Mouse (Mus musculus) stomach, postnatal 0 days (tissue): ENCODE results near the gene Agfg2. TPM values are rescaled to one million over a fixed set of nuclear protein-coding genes. Genes with fewer than 3 reads are reported as not detected.
A peak's percentile ranks its signal among the peaks of the same experiment; 100 is the strongest.

Experiments
- ATAC-seq: fragments of 200-750 bp; cut with Nextera tagmentation; 2 replicates; pipeline ENCODE4 v1.8.0; 2017; ENCODE audit not compliant: low FRiP score, low TSS enrichment
- DNase-seq: peaks from one replicate; pipeline ENCODE4 v3.0.0-alpha.2; 2016; ENCODE audit warnings: low spot score
- H3K27ac ChIP-seq: fragments of 300-500 bp; sonication (generic); replicated peaks from 2 replicates; pipeline ENCODE4 v1.5.1; 2014; ENCODE audit warnings: mild to moderate bottlenecking, control low read depth
- H3K27me3 ChIP-seq: fragments of 300-500 bp; sonication (generic); 2 replicates; pipeline ENCODE4 v1.6.1; 2014; ENCODE audit warnings: low read length; ENCODE audit not compliant: control insufficient read depth, insufficient read depth
- H3K36me3 ChIP-seq: fragments of 300-500 bp; sonication (generic); 2 replicates; pipeline ENCODE4 v1.6.1; 2014; ENCODE audit warnings: low read length, mixed read lengths; ENCODE audit not compliant: control insufficient read depth, insufficient read depth
- H3K4me1 ChIP-seq: fragments of 300-500 bp; sonication (generic); replicated peaks from 2 replicates; pipeline ENCODE4 v1.6.1; 2014; ENCODE audit warnings: antibody characterized with exemption; ENCODE audit not compliant: control insufficient read depth, insufficient read depth
- H3K4me2 ChIP-seq: fragments of 300-500 bp; sonication (generic); replicated peaks from 2 replicates; pipeline ENCODE4 v1.6.1; 2014; ENCODE audit warnings: low read depth, mild to moderate bottlenecking, control low read depth, moderate library complexity
- H3K4me3 ChIP-seq: fragments of 300-500 bp; sonication (generic); 2 replicates; pipeline ENCODE4 v1.5.1; 2014; ENCODE audit warnings: low read depth, low read length, control low read depth
- H3K9ac ChIP-seq: fragments of 300-500 bp; sonication (generic); 2 replicates; pipeline ENCODE4 v1.6.1; 2014; ENCODE audit warnings: mild to moderate bottlenecking, low read length, control low read depth, mixed read lengths
- H3K9me3 ChIP-seq: fragments of 300-500 bp; sonication (generic); 2 replicates; pipeline ENCODE4 v1.6.1; 2016; ENCODE audit warnings: low read length; ENCODE audit not compliant: control insufficient read depth
- CTCF ChIP-seq: IDR thresholded peaks from 2 replicates; pipeline ENCODE4 v1.5.1; 2016; ENCODE audit warnings: antibody characterized with exemption, low read depth, mild to moderate bottlenecking, moderate library complexity
- EP300 ChIP-seq: optimal IDR thresholded peaks from 2 replicates; pipeline ENCODE3; 2016; ENCODE audit warnings: antibody characterized with exemption
- WGBS: fragments of 180-500 bp; shearing (Covaris S2); extraction: QIAGEN DNeasy Blood & Tissue Kit; methylation state at CpG from one replicate; pipeline ENCODE4 v1.1.7; 2014; 5-methylcytosine and 5-hydroxymethylcytosine counted together
- polyA plus RNA-seq: library from polyadenylated mRNA; unstranded; fragments of >200 nt; fragmentation: Nextera tagmentation; extraction: Ambion mirVana; gene quantifications from 2 replicates; pipeline ENCODE4 v1.2.1, GENCODE M21; 2015

Agfg2 gene
- polyA plus RNA-seq, 1 experiment from 2014 or later, result 12.4 TPM

GRCm38 (mm10) chr5:137686127-137686790, 1.7 kb upstream of the Agfg2 start:
- DNase-seq, result no peak
- H3K9ac ChIP-seq, result no peak overlapping the region
- no peak for TF ChIP-seq CTCF
- TF ChIP-seq EP300, result no peak
- H3K36me3 ChIP-seq, result no peaks in the 10 kb centered on the region
- H3K4me1 ChIP-seq, result peaks cover 5% of the 10 kb centered on the region; the same call in 1 of the 2 replicates
- H3K27me3 ChIP-seq, result no peaks in the 10 kb centered on the region
- no peak overlapping the region for H3K4me2 ChIP-seq
- H3K9me3 ChIP-seq, result no peaks in the 10 kb centered on the region
- H3K4me3 ChIP-seq, result no peak overlapping the region
- no peak for ATAC-seq
- WGBS, result 71% methylated on average over 6 of the region's 6 CpGs
- H3K27ac ChIP-seq, result no peak overlapping the region

GRCm38 (mm10) chr5:137685653-137686052, 1.1 kb upstream of the Agfg2 start:
- no peaks in the 10 kb centered on the region for H3K27me3 ChIP-seq
- H3K9me3 ChIP-seq, result no peaks in the 10 kb centered on the region
- TF ChIP-seq CTCF, result no peak
- no peak for TF ChIP-seq EP300
- H3K4me1 ChIP-seq, result peaks cover 5% of the 10 kb centered on the region; the same call in 1 of the 2 replicates
- no peak overlapping the region for H3K9ac ChIP-seq
- no peak overlapping the region for H3K4me3 ChIP-seq
- no peak for ATAC-seq
- DNase-seq, result no peak
- H3K27ac ChIP-seq, result no peak overlapping the region
- H3K36me3 ChIP-seq, result no peaks in the 10 kb centered on the region
- WGBS, result 96% methylated on average over 3 of the region's 3 CpGs
- no peak overlapping the region for H3K4me2 ChIP-seq

GRCm38 (mm10) chr5:137683388-137684293, 885 bp downstream of the Agfg2 start:
- ATAC-seq (no peak), DNase-seq (no peak)
- peaks cover 5% of the 10 kb centered on the region; the same call in 1 of the 2 replicates for H3K4me1 ChIP-seq
- H3K36me3 ChIP-seq, result no peaks in the 10 kb centered on the region
- H3K27ac ChIP-seq, result peak overlapping the region; percentile 61; the same call in 1 of the 2 replicates
- peak overlapping the region; percentile 61 for H3K4me3 ChIP-seq
- WGBS, result 5% methylated on average over 27 of the region's 28 CpGs
- H3K4me2 ChIP-seq, result peak overlapping the region; percentile 96
- TF ChIP-seq EP300, result no peak
- no peak for TF ChIP-seq CTCF
- no peaks in the 10 kb centered on the region for H3K27me3 ChIP-seq
- peak overlapping the region; percentile 69 for H3K9ac ChIP-seq
- H3K9me3 ChIP-seq, result no peaks in the 10 kb centered on the region

GRCm38 (mm10) chr5:137682526-137682925, 2.0 kb downstream of the Agfg2 start:
- H3K9ac ChIP-seq, result no peak overlapping the region
- H3K4me2 ChIP-seq, result no peak overlapping the region
- H3K9me3 ChIP-seq, result no peaks in the 10 kb centered on the region
- 86% methylated on average over 6 of the region's 6 CpGs for WGBS
- ATAC-seq, result no peak
- H3K4me3 ChIP-seq, result no peak overlapping the region
- H3K27ac ChIP-seq, result no peak overlapping the region
- TF ChIP-seq CTCF (no peak), EP300 (no peak)
- DNase-seq, result no peak
- H3K36me3 ChIP-seq, result no peaks in the 10 kb centered on the region
- no peaks in the 10 kb centered on the region for H3K27me3 ChIP-seq
- H3K4me1 ChIP-seq, result peaks cover 5% of the 10 kb centered on the region; the same call in 1 of the 2 replicates

GRCm38 (mm10) chr5:137679726-137680125, 4.8 kb downstream of the Agfg2 start:
- Histone ChIP-seq H3K9me3 (no peaks in the 10 kb centered on the region), H3K36me3 (no peaks in the 10 kb centered on the region), H3K27ac (no peak overlapping the region), H3K4me1 (peaks cover 5% of the 10 kb centered on the region; the same call in 1 of the 2 replicates), H3K27me3 (no peaks in the 10 kb centered on the region), H3K4me2 (no peak overlapping the region), H3K4me3 (no peak overlapping the region), H3K9ac (no peak overlapping the region)
- 71% methylated on average over 4 of the region's 4 CpGs for WGBS
- ATAC-seq, result no peak
- no peak for TF ChIP-seq EP300
- no peak for TF ChIP-seq CTCF
- no peak for DNase-seq

GRCm38 (mm10) chr5:137678736-137679135, 5.8 kb downstream of the Agfg2 start:
- ATAC-seq (no peak), DNase-seq (no peak)
- Histone ChIP-seq H3K36me3 (no peaks in the 10 kb centered on the region), H3K4me3 (no peak overlapping the region), H3K27ac (no peak overlapping the region), H3K9me3 (no peaks in the 10 kb centered on the region), H3K4me1 (peaks cover 5% of the 10 kb centered on the region; the same call in 1 of the 2 replicates), H3K9ac (no peak overlapping the region), H3K4me2 (no peak overlapping the region), H3K27me3 (no peaks in the 10 kb centered on the region)
- TF ChIP-seq CTCF (no peak), EP300 (no peak)
- WGBS, result 82% methylated on average over 3 of the region's 3 CpGs
